Mouse (Mus musculus): ENCODE results near the gene Fnbp1l. TPM values are rescaled to one million over a fixed set of nuclear protein-coding genes. Genes with fewer than 3 reads are reported as not detected.

The Fnbp1l gene
- total RNA-seq (2021), result 1 to 10 TPM; 5.3 to 5.5 TPM
- long read RNA-seq, experiment 1, partial matches to known transcripts, result 1 of 3 reads
- long read RNA-seq, experiment 1, other reads (novel, unspliced or antisense), result 2 of 3 reads
- long read RNA-seq, experiment 2, partial matches to known transcripts, result 0 of 2 reads
- long read RNA-seq, experiment 2, other reads (novel, unspliced or antisense), result 2 of 2 reads

DNA sequence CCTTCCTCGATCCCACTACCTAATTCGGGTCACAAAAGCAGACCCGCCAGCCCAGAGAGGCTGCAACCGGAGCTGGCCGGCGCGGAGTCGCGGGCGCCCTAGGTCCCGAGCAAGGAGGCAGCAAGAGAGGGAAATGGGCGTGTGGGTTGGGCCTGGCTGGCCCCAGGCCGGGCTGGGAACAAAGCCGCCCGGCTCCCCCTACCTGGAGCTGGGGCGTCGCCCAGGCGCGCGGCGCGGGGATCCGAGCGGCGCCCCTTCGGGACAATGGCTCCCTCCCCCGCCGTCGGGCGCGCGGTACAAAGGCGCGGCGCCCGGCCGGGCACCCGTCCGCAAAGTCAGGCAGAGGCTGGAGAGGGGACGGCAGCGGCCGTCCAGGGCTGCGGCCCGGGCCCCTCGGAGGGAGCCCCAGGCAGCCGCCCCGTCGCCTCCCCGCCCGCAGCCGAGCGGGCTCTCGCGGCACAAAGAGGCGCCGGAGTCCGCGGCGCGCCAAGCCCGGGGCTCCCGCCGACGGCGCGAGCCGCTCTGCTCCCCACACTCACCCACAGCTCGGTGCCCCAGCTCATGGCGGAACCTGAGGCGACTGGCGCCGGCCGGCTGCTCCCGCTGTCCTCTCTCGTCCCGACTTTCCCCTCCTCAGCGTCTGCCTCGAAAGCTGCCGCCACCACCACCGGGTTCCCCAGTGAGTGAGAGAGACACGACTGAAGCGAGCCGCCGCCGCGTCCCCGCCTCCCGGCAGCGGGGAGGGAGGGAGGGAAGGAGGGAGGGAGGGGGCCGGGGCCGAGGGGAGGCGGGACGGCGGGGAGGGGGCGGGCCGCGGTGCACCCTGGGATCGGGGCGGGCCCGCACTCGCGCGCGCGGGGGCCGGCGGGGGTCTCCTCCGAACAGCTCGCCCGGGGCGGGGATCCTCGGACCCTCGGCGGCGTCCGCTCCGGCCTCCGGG lies at the start of gene Fnbp1l:
Fnbp1l (minus strand) TSS at position 725 of the 940 bp plus-strand sequence.
- DNase-seq, result peak; percentile 69

DNA sequence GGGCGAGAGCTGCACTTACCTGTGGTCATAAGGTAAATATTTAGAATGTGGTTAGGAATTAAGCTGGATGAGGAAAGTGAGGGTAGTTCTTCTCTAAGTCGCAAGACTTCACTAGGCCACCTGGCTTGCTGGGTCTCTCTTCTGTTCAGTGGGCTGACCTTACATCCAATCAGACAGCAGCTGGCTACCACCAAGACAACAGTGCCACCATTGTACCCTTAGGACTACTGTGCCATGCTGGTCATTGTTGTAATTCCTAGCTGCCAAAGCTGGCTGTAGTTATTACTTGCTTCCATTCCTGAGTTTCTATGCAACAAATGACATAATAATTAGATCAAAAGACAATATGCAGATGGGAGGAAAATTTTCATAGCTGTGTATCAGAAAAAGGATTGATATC lies 41.3 kb upstream of the Fnbp1l start:
- DNase-seq, result no peak

DNA sequence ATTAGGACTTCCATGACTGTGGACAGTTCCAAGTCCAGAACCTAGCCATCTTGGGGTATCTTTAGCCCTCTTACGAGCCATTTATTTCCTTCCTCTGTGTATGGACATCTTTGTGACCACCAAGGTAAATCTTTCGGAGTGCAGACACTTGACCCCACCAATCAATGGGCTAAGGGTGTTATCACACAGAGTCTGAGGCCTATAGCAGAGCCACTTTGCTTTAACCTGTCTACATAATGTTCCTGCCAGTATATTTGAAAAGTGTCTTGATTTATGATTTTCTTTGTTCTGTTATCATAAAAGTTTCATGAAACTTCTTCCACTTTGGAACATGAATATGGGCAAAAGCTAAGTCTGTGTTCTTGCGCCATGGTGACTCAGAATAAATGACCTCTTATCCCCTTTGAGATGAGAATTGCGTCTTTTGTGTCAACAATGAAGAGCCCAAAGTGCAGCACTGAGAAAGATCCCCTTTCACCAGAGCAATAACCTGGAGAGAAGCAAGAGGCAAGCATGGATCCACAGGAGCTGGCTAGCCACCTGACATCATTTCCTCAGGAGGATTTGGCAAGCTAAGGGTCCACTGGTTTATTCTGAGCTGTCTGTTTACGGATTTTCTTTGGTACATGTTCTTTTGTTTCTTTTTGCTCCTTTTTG lies 39.9 kb upstream of the Fnbp1l start:
- DNase-seq, result no peak

DNA sequence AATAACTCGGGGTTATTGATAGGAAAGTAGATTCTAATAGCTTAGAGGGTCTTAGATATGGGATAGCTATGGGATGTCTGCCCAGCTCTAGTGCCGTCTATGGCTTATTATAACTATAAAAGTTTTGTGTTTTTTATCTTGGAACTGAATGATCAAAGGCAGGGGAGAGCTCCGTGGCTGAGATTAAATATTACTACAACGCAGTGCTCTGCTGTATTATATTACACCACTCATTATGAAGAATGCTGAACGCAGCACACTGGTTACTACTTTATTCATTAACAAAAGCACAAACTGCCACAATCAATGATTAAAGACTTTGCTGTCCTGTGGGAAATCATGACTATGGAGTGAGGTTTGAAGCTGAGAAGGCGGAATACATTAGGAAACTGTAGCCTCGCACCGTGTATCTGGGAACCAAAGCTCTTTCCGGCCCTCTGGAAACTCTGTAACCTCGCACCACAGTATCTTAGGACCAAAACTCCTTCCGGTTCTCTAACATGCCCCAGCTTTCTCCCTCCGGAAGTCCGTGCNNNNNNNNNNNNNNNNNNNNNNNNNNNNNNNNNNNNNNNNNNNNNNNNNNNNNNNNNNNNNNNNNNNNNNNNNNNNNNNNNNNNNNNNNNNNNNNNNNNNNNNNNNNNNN lies 27.8 kb upstream of the Fnbp1l start:
- no peak for DNase-seq

DNA sequence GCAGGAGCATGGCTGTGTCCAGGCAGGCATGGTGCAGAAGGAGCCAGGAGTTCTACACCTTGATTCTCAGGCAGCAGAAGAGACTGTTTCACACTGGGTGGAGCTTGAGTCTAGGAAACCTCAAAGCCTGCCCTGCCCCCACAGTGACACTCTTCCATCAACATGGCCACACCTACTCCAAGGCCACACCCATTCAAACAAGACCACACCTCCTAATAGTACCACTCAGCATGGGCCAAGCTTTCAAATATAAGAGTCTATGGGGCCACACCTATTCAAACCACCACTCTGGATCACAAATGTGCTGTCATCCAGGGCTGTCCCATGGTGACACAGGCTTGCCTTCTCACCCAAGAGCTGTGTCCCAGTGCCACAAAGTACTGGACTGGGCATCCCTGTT lies 20.8 kb upstream of the Fnbp1l start:
- no peak for DNase-seq

DNA sequence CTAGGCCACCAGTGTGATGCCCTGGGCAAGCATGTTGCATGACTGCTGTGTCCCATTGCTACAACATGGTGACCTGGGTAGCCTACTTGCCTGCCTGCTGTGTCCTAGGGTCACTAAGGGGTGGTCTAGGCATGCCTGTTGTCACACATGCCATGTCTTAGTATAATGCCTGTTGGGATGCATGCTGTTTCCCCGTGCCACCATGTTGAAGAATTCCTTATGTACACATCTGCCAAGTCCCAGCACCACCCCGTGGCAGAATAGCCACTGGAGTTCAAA lies 19.6 kb upstream of the Fnbp1l start:
- no peak for DNase-seq

DNA sequence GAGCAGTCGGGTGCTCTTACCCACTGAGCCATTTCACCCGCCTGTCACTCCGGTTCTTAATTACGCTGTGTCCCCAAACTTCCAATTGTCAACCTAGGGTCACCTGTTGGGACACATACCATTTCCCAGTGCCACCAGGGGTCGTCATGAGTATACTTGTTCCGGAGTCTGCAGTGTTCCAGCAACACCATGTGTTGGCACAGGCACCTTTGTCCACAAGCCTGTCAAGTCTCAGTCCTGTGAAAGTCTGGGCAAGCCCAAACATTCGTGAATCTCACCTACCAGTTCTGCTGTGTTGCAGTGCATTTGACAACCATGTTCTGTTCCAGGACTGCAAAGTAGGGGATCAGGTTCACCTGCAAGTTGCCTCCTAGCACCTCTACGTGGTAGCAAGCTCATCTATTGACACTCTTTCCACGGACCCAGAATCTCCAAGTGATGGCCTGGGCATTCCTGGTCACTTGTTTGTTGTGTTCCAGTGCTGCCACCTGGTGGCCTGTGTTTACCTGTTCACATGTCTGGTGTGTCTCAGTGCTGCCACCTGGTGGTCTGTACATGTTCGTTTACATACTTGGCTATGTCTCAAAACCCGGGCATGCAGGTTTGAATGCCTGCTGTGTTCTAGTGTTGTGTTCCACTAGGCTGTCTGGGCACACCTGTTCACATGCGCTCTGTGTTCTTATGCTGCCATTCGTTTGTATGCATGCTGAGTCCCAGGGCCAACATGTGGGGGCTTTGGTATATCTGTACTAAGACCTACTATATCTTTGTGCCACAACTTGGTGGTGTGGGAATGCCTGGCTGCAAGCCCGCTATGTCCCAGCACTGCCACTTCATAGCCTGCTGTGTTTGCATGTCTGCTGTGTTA lies 19.0 kb upstream of the Fnbp1l start:
- peak; percentile 78 for DNase-seq

DNA sequence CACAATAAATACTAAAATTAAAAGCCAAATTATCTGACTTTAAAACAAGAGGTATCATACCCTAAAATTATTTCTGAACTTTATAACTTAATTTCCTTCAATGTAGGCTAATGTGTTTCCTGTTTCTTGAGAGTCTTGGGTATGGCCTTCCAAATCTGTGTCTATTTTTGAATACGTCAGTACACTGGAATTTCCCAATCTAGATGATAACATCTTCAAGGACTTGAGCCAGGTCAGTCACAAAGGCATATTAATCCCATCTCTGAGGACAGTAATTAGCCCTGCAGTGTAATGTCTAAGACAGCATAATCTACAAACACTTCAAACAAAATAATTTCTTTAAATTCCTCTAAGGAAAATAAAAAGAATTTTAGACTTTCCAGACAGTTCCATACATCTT lies 17.8 kb upstream of the Fnbp1l start:
- no peak for DNase-seq

DNA sequence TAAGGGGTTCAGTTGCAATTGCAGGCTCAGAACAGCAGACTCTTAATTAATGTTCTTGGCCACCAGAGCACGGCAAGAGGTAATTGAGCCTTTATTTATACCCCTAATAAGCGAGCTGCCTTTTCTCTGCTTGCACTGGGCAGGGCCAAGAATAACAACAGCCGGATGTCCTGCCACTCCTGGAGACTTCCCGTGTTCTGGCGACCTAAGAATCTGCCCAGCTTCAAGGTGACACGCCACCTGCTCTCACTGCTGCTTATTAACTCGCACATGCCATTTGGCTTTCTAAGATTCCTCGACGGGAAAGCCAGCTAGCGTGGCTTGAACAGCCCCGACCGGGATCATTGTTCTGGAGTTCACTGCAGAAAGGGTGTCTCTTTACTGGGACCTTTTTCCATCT lies 15.7 kb upstream of the Fnbp1l start:
- DNase-seq, result peak; percentile 36

DNA sequence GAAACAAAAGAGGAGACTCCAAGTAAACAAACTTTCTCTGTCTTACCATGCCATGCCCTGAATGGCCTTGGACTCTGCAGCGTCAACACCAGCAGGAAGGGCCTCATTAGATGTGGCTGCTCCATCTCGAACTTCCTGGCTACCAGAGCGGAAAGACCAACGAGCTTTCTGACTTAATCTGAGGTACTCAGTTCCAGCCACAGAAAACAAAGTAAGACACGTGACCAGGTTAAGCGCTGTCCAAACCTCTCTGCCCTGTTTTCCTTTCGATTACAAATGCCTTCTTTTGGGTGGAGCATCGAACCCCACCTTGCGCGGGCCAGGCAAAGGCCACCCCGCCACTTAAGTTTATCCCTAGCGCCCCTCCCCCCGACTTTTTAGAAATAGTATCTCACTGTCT lies 10.1 kb upstream of the Fnbp1l start:
- DNase-seq, result no peak

DNA sequence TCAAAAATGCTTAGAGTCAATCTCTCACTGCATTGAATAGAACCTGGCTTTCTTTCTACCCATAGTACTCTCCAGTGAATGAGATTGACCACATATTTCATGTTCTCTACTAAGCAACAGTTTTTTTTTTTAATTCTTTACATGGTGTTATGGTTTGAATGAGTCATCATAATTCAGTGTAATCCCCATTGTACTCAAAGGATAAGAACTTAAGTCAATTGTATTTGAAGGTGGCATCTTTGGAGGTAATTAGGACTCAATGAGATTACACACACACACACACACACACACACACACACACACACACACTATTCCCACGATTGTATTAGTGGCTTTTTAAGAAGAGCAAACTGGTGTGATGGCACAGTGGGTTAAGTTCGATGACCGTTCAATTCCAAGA lies 9.4 kb upstream of the Fnbp1l start:
- no peak for DNase-seq

DNA sequence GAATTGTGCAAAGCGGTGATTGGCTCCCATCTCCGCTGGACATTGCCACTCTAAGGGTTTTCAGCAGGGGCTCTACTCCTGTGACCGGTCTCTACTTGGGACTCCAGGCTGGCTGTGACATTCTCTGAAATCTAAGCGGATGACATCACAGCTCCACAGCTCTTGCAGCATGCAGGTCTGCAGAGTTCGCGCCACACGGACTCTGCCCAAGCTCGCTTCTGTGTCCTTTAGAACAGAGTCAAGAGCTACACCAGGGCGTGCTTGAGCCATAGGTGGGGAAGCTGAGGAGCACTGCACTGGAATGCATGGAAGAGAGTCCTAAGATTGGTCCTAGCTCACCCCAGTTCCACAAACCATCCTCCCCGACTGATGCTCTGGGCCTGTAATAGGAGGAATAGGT lies 9.0 kb upstream of the Fnbp1l start:
- DNase-seq, result no peak

DNA sequence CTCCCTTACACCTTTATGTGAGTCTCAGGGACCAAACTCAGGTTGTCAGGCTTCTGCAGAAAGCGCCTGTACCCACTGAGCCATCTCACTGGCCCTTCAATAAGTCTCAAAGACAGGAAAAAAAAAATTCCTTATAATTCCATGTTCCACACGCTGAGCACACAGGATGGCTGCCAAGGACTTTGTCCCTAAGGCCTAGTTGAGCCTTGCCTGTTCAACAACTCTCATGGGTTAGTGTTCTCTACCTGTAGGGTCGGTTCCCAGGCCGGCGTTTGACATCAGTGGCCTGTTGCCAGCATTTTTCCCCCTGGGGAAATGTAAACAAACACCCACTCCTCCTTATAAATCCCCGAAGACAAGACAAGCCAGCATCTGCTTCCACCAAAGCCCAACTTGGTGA lies 8.3 kb upstream of the Fnbp1l start:
- no peak for DNase-seq

DNA sequence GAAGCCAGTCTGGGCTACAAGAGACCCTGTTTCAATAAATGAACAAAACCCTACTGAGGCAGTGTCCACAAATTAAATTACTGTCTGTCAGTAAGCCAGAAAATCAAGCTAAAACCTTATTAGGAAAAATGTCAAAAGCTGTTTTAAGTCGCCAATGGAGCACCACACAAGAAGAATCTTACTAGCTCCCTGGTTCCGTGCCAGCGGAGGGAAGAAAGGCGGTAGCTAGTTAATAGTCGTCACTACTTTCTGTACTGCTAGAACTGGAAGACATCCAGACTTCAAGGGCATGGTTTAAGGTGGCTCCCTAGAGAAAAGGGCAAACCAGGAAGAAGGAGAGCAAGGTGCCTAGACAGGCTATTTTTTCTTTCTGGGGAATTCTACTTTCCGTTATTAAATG lies 5.1 kb upstream of the Fnbp1l start:
- DNase-seq, result no peak

DNA sequence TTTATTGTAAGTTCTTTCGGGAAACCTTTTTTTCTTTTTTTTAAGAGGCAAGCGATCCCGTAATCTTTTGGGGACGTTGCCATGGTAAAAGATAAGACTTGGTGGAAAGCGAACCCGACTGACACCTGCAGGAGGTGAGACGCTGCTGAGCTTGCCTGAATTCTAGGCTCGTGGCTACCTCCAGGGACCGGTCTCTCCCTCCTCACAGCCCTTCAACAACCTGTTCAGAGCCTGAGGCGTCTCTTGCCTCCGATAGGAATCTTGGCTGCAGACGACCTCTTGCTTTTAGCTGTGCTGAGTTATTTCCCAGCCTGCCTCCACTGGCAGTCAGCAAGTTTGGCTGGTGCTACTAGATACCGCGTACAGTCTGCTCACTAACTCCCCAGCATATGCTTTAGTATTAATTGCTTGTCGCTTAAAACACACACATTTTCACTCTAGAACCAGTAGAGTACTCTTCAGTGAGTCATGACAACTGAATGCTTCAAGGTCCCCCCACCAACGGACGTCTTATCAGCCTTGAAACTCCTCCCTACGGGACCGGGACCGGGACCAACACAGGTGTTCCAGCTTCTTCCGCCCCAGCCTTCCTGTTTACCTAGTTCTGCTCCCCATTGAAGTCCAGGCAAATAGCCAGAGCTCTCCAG lies 893 bp upstream of the Fnbp1l start:
- peak; percentile 37 for DNase-seq

DNA sequence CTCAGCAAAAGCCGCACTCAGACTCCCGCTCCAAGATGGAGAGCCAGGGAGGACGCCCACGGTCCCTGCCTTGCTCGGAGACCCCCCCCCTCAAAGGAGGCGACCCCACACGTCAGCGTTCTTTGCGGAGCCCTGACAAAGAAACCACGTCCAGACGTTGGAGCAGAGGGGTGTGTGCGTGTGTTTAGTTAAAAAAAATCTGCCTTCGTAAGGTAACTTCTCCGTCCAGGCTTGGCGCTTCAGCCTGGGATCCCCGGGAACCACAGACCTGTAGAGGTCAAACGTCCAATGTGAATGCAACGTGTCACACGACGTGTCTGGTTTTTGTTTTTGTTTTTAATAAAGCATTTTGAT lies 393 bp upstream of the Fnbp1l start:
- no peak for DNase-seq

DNA sequence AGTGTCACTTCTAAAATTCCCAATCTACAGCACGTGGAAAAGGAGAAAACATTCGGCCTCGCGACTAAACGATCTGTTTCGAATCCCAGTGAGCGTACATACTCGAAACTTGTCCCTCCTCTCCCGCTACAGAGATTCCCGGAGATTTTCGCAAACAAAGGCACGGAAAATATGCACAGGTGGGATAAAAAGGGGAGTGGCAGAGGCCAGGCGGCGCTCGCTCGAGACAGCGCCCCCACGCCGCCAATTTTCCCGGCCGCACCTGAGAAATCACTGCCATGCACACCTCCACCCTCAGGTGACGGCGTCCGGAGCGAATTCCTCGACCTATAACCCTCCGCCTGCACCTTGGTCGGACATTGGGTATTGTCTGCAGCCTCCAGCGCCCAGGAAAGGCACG lies 1.1 kb downstream of the Fnbp1l start:
- DNase-seq, result no peak

DNA sequence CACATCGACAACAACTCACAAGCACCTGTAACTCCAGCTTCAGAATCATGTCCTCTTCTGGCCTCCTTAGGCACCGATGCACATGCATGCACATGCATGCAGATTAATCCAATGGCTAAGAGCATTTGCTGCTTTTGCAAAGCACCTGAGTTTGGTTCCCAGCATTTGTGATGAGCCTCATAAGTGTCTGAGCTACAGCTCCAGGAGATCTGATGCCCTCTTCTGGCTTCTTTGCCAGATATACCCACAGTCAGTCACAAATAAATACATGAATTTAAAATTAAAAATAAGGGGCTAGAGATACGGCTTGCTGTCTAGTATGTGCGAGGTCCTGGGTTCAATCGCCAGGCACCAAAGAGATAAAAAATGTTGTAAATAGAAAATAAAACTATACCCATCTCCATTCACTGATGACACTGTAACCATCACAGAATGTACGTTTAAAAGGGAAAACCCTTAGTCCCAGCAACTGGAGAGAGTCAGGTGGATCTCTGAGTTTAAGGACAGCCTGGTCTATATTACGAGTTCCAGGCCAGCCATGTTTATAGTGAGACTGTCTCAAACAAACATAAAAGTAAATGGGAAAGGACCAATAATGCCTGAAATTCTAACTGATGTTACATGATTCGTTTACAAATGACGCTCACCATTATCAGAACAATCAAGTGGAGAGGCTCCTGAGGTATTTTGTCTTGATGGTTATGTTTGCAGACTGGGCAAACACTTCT lies 1.7 kb downstream of the Fnbp1l start:
- no peak for DNase-seq

DNA sequence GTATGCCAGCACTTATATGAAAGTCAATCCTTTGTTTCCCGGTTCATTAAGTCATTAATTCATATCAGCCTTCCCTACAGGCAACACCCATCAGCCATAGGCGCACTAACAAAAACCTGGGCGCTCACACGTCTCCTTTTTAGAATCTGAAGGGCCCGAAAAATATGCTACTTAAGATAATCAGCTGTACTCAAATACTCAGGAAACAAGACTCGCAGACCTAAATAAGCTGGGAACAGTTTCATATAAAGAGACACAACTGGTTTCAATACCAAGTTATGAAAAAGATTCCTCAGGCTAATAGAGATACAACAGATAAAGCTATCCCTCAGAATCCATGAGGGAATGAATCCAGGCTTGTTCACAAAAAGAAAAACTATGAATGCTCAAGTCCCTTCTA lies 7.0 kb downstream of the Fnbp1l start:
- DNase-seq, result no peak

DNA sequence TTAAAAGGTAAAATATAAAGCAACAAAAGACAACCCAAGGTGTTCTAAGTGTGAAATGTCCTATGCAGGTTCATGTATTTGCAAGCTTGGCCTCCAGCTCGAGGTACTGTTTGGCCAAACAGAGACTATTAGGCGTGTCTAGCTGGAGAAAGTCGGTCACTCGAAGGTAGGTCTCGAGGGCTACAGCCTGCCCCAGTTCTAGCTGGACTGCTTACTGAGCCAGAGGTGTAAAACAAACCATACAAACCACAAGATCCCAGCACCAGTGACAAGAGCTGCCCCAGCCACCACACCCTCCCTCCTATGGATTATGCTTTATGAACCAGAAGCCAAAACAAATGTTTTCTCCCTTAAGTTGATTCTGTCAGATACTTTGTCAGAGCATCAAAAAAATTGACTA lies 7.8 kb downstream of the Fnbp1l start:
- DNase-seq, result no peak

All from gastrocnemius, postnatal 25 days (tissue).